Mouse (Mus musculus): ENCODE results near the gene Olfr1502. TPM values are rescaled to one million over a fixed set of nuclear protein-coding genes. Genes with fewer than 3 reads are reported as not detected.
"Not testable (repeated sequence)": the region's sequence is repeated elsewhere in the genome, so short reads cannot be mapped to it uniquely, and the experiment has no call there.

Gene Olfr1502
- not detected in 2 replicates for polyA plus RNA-seq (2016; fragmentation: Nextera tagmentation; extraction: Ambion mirVana)

- no peak for ATAC-seq (ENCODE audit: low FRiP score, low read depth)
- H3K9me3 ChIP-seq: no peaks in the 10 kb centered on the region
- H3K36me3 ChIP-seq: no peaks in the 10 kb centered on the region
- H3K27ac ChIP-seq: no peak within 1 kb of the TSS
- no peak within 1 kb of the TSS for H3K4me3 ChIP-seq
- H3K9ac ChIP-seq: no peak within 1 kb of the TSS
- 80% methylated on average over 1 of the region's 1 CpGs for WGBS
- no peaks in the 10 kb centered on the region for H3K4me1 ChIP-seq
- no peaks in the 10 kb centered on the region for H3K27me3 ChIP-seq (replicated peaks)
- H3K4me2 ChIP-seq (replicated peaks): no peak within 1 kb of the TSS
These were observed at the start of gene Olfr1502 for GRCm38 (mm10) chr19:13861495-13861894. Gene Olfr1502, plus strand, starts transcription at chr19:13861795.

DNA sequence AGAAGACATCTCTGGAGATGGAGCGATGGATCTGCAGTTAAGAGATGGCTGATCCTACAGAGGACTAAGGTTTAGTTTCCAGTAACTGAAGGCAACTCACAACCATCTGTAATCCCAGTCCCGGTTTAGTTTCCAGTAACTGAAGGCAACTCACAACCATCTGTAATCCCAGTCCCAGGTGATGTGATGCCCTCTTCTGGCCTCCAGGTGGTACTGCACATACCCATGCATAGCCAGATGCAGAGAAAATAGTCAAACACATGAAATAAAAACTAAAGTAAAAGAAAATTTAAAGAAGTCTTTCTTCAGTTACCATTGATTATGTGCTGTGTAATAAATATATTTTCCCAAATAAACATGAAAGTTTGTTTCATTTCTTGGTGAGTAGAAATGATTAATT is 48.8 kb upstream of the Olfr1502 start:
- 62% methylated on average over 2 of the region's 2 CpGs for WGBS
- Histone ChIP-seq H3K27me3 (replicated peaks) (no peaks in the 10 kb centered on the region), H3K36me3 (no peaks in the 10 kb centered on the region), H3K27ac (no peak overlapping the region), H3K9me3 (no peaks in the 10 kb centered on the region), H3K4me1 (no peaks in the 10 kb centered on the region), H3K9ac (no peak overlapping the region), H3K4me3 (no peak overlapping the region), H3K4me2 (replicated peaks) (no peak overlapping the region)
- ATAC-seq (ENCODE audit: low FRiP score, low read depth): no peak

- H3K36me3 ChIP-seq: no peaks in the 10 kb centered on the region
- no peak overlapping the region for H3K4me3 ChIP-seq
- H3K27ac ChIP-seq: no peak overlapping the region
- no peak overlapping the region for H3K9ac ChIP-seq
- H3K9me3 ChIP-seq: no peaks in the 10 kb centered on the region
- no peak overlapping the region for H3K4me2 ChIP-seq (replicated peaks)
- no peak for ATAC-seq (ENCODE audit: low FRiP score, low read depth)
- no peaks in the 10 kb centered on the region for H3K4me1 ChIP-seq
- WGBS: 39% methylated on average over 5 of the region's 5 CpGs
- no peaks in the 10 kb centered on the region for H3K27me3 ChIP-seq (replicated peaks)
These were observed 42.8 kb upstream of the Olfr1502 start for GRCm38 (mm10) chr19:13818827-13819226.

GRCm38 (mm10) chr19:13819347-13819746 is 42.2 kb upstream of the Olfr1502 start, which contains the start of gene Olfr1499:
Gene Olfr1499, minus strand, starts transcription at chr19:13819447.
- H3K4me3 ChIP-seq: no peak within 1 kb of the TSS
- no peaks in the 10 kb centered on the region for H3K9me3 ChIP-seq
- no peaks in the 10 kb centered on the region for H3K4me1 ChIP-seq
- H3K27me3 ChIP-seq (replicated peaks): no peaks in the 10 kb centered on the region
- no peak within 1 kb of the TSS for H3K9ac ChIP-seq
- no peak within 1 kb of the TSS for H3K4me2 ChIP-seq (replicated peaks)
- H3K27ac ChIP-seq: no peak within 1 kb of the TSS
- no peaks in the 10 kb centered on the region for H3K36me3 ChIP-seq
- ATAC-seq (ENCODE audit: low FRiP score, low read depth): no peak

DNA sequence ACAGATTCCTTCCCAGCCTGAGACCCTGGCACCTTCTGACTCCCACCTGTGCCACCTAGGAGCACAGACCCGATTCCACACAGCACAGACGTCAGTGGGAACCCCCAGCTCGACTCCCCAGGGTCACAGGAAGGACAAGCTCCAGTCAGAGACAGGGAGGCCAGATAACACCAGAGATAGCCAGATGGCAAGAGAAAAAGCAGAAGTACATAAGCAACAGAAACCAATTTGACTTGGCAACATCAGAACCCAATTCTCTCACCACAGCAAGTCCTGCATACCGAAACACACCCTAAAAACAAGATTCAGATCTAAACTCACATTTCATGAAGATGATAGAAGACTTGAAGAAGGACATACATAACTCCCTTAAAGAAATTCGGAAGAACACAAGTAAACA is 40.7 kb upstream of the Olfr1502 start:
- H3K27me3 ChIP-seq (replicated peaks): no peaks in the 10 kb centered on the region
- H3K4me2 ChIP-seq (replicated peaks): no peak overlapping the region
- no peaks in the 10 kb centered on the region for H3K9me3 ChIP-seq
- no peaks in the 10 kb centered on the region for H3K4me1 ChIP-seq
- 78% methylated on average over 5 of the region's 5 CpGs for WGBS
- ATAC-seq (ENCODE audit: low FRiP score, low read depth): no peak
- H3K27ac ChIP-seq: no peak overlapping the region
- no peaks in the 10 kb centered on the region for H3K36me3 ChIP-seq
- H3K4me3 ChIP-seq: no peak overlapping the region
- no peak overlapping the region for H3K9ac ChIP-seq

DNA sequence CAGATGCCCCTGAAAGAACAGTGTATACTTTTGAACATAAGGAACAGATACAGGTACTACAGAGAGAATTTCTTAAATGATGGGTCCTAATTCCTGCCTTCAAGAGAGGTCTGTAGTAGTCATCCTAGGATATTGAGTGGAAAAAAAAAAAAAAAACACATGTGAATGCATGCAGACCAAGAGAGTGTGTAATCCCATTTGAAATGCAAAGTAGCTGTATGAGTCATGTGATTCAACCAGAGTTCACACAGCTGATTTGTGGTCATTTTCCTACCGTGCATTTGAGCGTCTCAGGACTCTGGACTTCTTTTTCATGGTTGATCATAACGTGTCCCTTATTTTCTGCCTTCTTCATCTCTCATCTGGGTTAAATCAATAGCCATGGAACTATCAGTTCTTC is 33.1 kb upstream of the Olfr1502 start:
- Histone ChIP-seq H3K4me1 (no peaks in the 10 kb centered on the region), H3K4me2 (replicated peaks) (no peak overlapping the region), H3K9me3 (no peaks in the 10 kb centered on the region), H3K9ac (no peak overlapping the region), H3K27me3 (replicated peaks) (no peaks in the 10 kb centered on the region), H3K36me3 (no peaks in the 10 kb centered on the region), H3K4me3 (no peak overlapping the region), H3K27ac (no peak overlapping the region)
- no peak for ATAC-seq (ENCODE audit: low FRiP score, low read depth)
- WGBS: 78% methylated on average over 3 of the region's 3 CpGs

DNA sequence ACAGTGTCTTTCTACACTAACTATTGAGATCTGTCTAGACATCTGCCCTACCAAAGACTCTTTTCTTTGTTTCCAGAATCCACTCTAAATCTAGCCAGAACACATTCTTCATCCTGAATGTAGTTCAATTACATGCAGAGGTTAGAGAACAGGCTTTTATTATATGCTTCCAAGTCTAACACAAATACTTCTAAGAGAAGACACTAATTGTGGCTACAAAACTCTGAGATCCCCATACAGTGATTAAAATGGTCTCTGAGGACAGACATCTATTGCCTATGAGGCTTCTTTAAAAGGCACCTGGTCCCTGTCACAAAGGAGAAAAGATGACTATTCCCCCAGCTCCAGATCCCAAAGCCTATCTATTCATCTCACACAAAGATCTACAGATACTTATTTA is 31.2 kb upstream of the Olfr1502 start, which contains the start of gene Olfr1500:
Gene Olfr1500, minus strand, starts transcription at position 101 of the 400 bp plus-strand sequence.
- Histone ChIP-seq H3K9ac (no peak within 1 kb of the TSS), H3K36me3 (no peaks in the 10 kb centered on the region), H3K4me1 (no peaks in the 10 kb centered on the region), H3K4me3 (no peak within 1 kb of the TSS), H3K27me3 (replicated peaks) (no peaks in the 10 kb centered on the region), H3K27ac (no peak within 1 kb of the TSS), H3K9me3 (no peaks in the 10 kb centered on the region), H3K4me2 (replicated peaks) (no peak within 1 kb of the TSS)
- no peak for ATAC-seq (ENCODE audit: low FRiP score, low read depth)

DNA sequence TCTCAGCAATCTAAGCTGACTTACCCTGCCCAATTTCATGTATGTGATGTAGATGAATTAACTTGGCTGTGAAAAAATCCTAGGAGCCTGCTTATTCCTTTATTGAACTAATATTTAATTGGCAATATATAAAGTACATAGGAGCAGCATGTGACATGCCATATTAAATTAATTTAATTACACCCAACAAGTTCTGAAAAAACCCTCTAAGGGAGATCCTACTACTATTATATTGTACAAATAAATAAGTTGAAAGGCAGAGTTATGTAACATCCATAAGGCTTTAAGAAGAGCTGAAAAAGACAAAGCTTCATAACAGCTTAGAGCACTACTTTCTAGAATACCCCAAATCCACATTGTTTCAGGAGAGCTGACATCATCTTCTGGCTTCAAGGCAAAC is 11.0 kb upstream of the Olfr1502 start, which contains the start of gene Olfr1501:
Gene Olfr1501, minus strand, starts transcription at position 101 of the 400 bp plus-strand sequence.
- not testable (repeated sequence) for H3K4me3 ChIP-seq; H3K27me3 ChIP-seq (replicated peaks); H3K4me2 ChIP-seq (replicated peaks); H3K4me1 ChIP-seq; H3K27ac ChIP-seq; H3K36me3 ChIP-seq; H3K9me3 ChIP-seq; H3K9ac ChIP-seq; ATAC-seq (ENCODE audit: low FRiP score, low read depth)

DNA sequence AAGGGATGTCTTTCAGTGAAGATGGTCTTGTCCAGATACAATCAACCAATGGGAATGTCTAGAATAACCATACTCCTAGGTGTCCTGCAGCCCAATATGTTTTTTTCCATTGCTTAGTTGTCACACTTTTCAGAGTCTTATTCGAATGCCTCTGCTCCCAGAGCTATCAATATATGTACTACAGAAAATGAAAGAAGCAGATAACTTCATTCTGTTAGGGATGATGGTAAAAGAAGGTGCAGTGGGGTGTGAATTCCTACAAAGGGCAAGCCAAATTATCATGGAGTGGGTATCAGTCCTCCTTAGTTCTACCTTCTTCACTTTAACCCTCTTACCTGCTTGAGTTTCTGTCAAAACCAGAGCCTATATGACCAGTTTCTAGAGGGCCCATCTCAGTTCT is 36.2 kb downstream of the Olfr1502 start, which contains the start of gene Olfr1504:
Gene Olfr1504, minus strand, starts transcription at position 101 of the 400 bp plus-strand sequence.
- Histone ChIP-seq H3K9ac (no peak within 1 kb of the TSS), H3K4me1 (no peaks in the 10 kb centered on the region), H3K27me3 (replicated peaks) (no peaks in the 10 kb centered on the region), H3K9me3 (no peaks in the 10 kb centered on the region), H3K4me3 (no peak within 1 kb of the TSS), H3K4me2 (replicated peaks) (no peak within 1 kb of the TSS), H3K36me3 (no peaks in the 10 kb centered on the region), H3K27ac (no peak within 1 kb of the TSS)
- WGBS: 71% methylated on average over 1 of the region's 1 CpGs
- no peak for ATAC-seq (ENCODE audit: low FRiP score, low read depth)

Other genes starting within 250 kb of the Olfr1502 start
- not detected in 2 replicates for gene Olfr1487, start 244.4 kb upstream of the Olfr1502 start, polyA plus RNA-seq (2016; fragmentation: Nextera tagmentation; extraction: Ambion mirVana)
- gene Olfr1489, start 230.2 kb upstream of the Olfr1502 start, polyA plus RNA-seq (2016; fragmentation: Nextera tagmentation; extraction: Ambion mirVana): not detected in 2 replicates
- gene Olfr1490, start 210.7 kb upstream of the Olfr1502 start, polyA plus RNA-seq (2016; fragmentation: Nextera tagmentation; extraction: Ambion mirVana): not detected in 2 replicates
- not detected in 2 replicates for gene Olfr1491, start 164.5 kb upstream of the Olfr1502 start, polyA plus RNA-seq (2016; fragmentation: Nextera tagmentation; extraction: Ambion mirVana)
- not detected in 2 replicates for gene Olfr1493-ps1, start 138.5 kb upstream of the Olfr1502 start, polyA plus RNA-seq (2016; fragmentation: Nextera tagmentation; extraction: Ambion mirVana)
- not detected in 2 replicates for gene Olfr1494, start 122.1 kb upstream of the Olfr1502 start, polyA plus RNA-seq (2016; fragmentation: Nextera tagmentation; extraction: Ambion mirVana)
- not detected in 2 replicates for gene Olfr1495, start 97.2 kb upstream of the Olfr1502 start, polyA plus RNA-seq (2016; fragmentation: Nextera tagmentation; extraction: Ambion mirVana)
- not detected in 2 replicates for gene Olfr1496, start 83.9 kb upstream of the Olfr1502 start, polyA plus RNA-seq (2016; fragmentation: Nextera tagmentation; extraction: Ambion mirVana)
- gene Olfr1497, start 63.6 kb upstream of the Olfr1502 start, polyA plus RNA-seq (2016; fragmentation: Nextera tagmentation; extraction: Ambion mirVana): not detected in 2 replicates
- not detected in 2 replicates for gene Olfr1499, start 42.3 kb upstream of the Olfr1502 start, polyA plus RNA-seq (2016; fragmentation: Nextera tagmentation; extraction: Ambion mirVana)
- gene Olfr1500, start 31.3 kb upstream of the Olfr1502 start, polyA plus RNA-seq (2016; fragmentation: Nextera tagmentation; extraction: Ambion mirVana): not detected in 2 replicates
- not detected in 2 replicates for gene Olfr1501, start 11.1 kb upstream of the Olfr1502 start, polyA plus RNA-seq (2016; fragmentation: Nextera tagmentation; extraction: Ambion mirVana)
- gene Olfr1504, start 36.1 kb downstream of the Olfr1502 start, polyA plus RNA-seq (2016; fragmentation: Nextera tagmentation; extraction: Ambion mirVana): not detected in 2 replicates
- gene Olfr1505, start 51.7 kb downstream of the Olfr1502 start, polyA plus RNA-seq (2016; fragmentation: Nextera tagmentation; extraction: Ambion mirVana): not detected in 2 replicates

Data from neural tube, embryonic 12.5 days (tissue).